Mouse (Mus musculus) kidney, postnatal 36 days (tissue): ENCODE data around the gene Kcna6.
A peak's percentile ranks its signal among the peaks of the same experiment; 100 is the strongest.

Experiments used
- DNase-seq, 2 experiments: peaks; one replicate each; pipeline ENCODE4 v3.0.0; 2021 to 2022; ENCODE audit warnings: mixed read lengths in 2 of 2

Gene Kcna6

GRCm38 (mm10) chr6:126735806-126736205, 4.7 kb downstream of the Kcna6 start:
- no peak for DNase-seq

GRCm38 (mm10) chr6:126732645-126733044, 7.8 kb downstream of the Kcna6 start:
- no peak for DNase-seq

- DNase-seq: no peak
These were observed 11.7 kb downstream of the Kcna6 start for GRCm38 (mm10) chr6:126728803-126729202.

- no peak for DNase-seq
These were observed 21.9 kb downstream of the Kcna6 start for GRCm38 (mm10) chr6:126718423-126719087.

- DNase-seq: peak in 1 of 2 experiments; percentile 1
These were observed 27.9 kb downstream of the Kcna6 start for GRCm38 (mm10) chr6:126712531-126712930.

GRCm38 (mm10) chr6:126705936-126706335, 34.5 kb downstream of the Kcna6 start:
- no peak for DNase-seq

- DNase-seq: peak; percentile 7 to 24
These were observed 36.0 kb downstream of the Kcna6 start for GRCm38 (mm10) chr6:126704430-126704829.

GRCm38 (mm10) chr6:126702116-126702515, 38.4 kb downstream of the Kcna6 start:
- DNase-seq: peak; percentile 69 to 86

GRCm38 (mm10) chr6:126701196-126701595, 39.3 kb downstream of the Kcna6 start:
- DNase-seq: no peak

GRCm38 (mm10) chr6:126699995-126700394, 40.5 kb downstream of the Kcna6 start:
- DNase-seq: no peak

- DNase-seq: no peak
These were observed 53.4 kb downstream of the Kcna6 start for GRCm38 (mm10) chr6:126687120-126687519.

GRCm38 (mm10) chr6:126685135-126685534, 55.3 kb downstream of the Kcna6 start:
- DNase-seq: no peak

GRCm38 (mm10) chr6:126678961-126679360, 61.5 kb downstream of the Kcna6 start:
- peak in 1 of 2 experiments; percentile 36 for DNase-seq

- DNase-seq: no peak
These were observed 73.5 kb downstream of the Kcna6 start for GRCm38 (mm10) chr6:126667001-126667400.

GRCm38 (mm10) chr6:126666091-126666490, 74.4 kb downstream of the Kcna6 start:
- DNase-seq: no peak

GRCm38 (mm10) chr6:126664569-126664968, 75.9 kb downstream of the Kcna6 start:
- DNase-seq: no peak
